Mouse (Mus musculus): ENCODE data around the gene Slc16a1.
A peak's percentile ranks its signal among the peaks of the same experiment; 100 is the strongest.
"Not testable (repeated sequence)": the region's sequence is repeated elsewhere in the genome, so short reads cannot be mapped to it uniquely, and the experiment has no call there.

Gene Slc16a1

DNA sequence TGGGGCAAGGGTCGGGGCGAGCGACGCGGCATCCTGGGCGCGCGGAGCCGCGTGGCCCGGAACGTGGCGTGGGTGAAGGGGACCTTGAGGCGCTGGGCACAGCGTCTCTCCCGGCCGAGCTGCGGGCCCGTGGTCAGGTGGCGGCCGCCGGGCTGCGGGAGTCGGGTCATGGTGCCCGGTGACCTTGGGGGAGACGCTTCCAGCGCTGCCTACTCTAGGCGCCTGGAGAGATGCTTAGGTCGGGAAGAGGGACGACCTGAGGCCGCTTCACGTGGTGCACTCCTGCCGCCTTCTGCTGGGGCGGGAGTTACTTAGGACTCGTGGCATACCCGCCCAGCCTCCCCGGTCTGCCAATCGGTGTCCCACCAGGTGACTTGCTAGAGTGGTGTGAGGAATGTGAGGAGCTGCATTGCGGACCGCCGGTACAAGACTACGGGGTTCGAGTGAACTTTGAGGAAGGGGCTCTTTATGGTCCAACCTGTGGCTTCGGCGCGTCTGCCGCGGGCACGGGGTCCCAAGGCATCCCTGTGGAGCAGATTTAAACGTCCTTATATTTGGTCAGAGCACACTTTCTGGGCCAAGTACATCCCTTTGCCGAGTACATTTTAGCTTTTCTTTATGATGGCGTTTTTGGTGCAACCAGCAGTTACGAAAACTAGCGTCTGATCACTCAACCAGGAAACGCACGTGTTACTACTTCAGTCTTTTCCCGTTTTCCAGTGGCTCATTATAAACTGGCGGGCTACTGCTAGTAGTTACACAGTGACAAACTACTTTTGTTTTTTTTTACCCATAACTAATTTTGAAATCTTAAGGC is 672 bp downstream of the Slc16a1 start:
- peak; percentile 39 to 61 for DNase-seq (ENCODE audit: low spot score in 2 of 2)

GRCm38 (mm10) chr3:104639749-104640368 is 1.4 kb downstream of the Slc16a1 start:
- no peak for DNase-seq (ENCODE audit: low spot score in 2 of 2)

DNA sequence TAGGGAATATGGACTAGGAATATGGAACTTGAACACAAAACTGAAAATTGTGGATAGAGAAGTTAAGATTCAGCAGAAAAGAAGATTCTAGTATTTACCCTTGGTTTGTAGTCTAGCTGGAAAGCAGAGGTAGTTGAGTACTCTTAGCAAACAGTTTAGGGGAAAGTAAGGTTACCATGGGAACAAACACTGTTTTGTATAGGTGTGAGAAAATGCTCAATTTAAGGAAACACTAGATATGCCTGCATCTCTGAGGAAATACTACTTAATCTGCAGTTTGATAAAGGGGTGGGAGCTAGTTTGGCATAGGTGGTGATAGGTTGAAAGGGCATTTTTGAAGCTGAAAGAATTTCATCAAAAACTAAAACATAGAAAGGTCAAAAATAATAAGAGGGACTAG is 2.4 kb downstream of the Slc16a1 start:
- no peak for DNase-seq (ENCODE audit: low spot score in 2 of 2)

DNA sequence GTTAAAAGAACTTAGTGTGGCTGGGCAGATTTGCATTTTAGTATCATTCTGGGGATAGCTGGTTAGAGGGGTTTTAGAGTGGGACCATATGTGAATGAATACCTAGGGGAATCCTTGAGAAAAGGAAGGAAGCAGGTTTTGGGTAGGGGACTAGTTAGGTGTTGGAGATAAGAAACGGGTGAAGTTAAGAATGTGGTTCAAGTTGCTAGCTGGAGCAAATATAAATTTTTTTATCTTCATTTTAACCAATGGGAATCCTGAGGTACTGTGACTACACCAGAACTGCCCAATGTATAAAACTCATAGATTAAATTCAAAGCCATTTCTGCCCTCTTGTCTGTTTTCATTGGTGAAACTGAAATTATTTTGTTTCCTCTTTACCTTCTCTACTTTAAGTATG is 2.8 kb downstream of the Slc16a1 start:
- no peak for DNase-seq (ENCODE audit: low spot score in 2 of 2)

- DNase-seq (ENCODE audit: low spot score in 2 of 2) = no peak
Observed at GRCm38 (mm10) chr3:104643113-104643512, 4.6 kb downstream of the Slc16a1 start.

- DNase-seq (ENCODE audit: low spot score in 2 of 2) = peak in 1 of 2 experiments; percentile 29
Observed at GRCm38 (mm10) chr3:104643810-104644270, 5.4 kb downstream of the Slc16a1 start.

GRCm38 (mm10) chr3:104644371-104644770 is 5.9 kb downstream of the Slc16a1 start:
- DNase-seq (ENCODE audit: low spot score in 2 of 2) = no peak

DNA sequence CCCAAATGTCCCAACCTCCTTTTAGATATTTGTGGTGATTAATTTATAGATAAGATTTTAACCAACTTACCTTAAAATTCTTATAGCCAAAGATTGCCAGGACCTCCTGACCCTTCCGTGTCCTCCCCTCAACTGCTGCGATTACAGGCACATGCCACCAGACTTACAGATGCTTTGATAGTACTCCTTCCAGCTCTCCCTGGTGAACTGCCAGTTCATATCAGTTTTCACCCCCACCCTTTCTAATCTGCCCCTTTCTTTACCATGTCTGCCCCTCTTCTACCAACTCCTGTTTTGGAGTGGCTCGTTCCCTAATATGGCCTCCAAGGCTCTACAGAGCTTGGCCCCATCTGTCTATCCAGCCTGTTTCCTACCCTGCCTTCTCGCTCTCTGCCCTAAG is 15.8 kb downstream of the Slc16a1 start:
- no peak for DNase-seq (ENCODE audit: low spot score in 2 of 2)

DNA sequence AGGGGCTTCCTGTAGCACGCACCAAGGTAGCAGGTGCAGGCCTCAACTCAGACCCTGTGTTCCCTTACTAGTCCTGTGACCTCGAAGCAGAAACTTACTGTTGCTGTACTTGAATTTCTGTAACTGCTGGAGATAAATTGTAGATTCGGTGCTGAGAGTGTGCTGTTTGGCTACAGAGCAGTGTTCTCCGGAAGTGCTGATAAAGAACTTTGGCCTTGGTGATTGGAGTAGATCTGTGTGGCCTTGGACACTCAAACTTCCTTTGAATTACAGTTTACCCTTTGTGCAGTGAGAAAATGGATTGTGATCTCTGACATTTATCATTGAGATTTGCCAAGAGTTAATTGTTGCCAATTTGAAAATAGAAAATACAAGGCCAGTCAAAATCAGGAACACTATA is 16.5 kb downstream of the Slc16a1 start:
- no peak for DNase-seq (ENCODE audit: low spot score in 2 of 2)

GRCm38 (mm10) chr3:104658706-104659105 is 20.2 kb downstream of the Slc16a1 start:
- DNase-seq (ENCODE audit: low spot score in 2 of 2) = no peak

DNA sequence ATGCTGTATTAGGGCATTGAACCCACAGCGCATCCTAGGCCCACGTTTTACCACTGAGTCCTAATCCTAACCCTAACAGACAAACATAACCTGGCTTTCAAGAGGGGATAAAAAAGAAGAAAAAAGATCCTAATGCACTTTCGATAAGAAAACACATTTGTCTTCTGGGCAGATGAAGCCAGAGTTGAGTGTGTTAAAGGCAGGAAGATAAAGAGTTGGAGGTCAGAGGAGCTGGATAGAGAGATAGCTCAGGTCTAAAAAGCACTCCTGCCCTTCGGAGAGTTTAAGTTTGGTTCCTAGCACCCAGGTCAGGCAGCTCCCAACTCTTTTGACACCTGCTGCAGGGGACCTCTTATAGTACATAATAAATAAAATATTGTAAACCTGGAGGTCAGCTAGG is 21.3 kb downstream of the Slc16a1 start:
- DNase-seq (ENCODE audit: low spot score in 2 of 2) = no peak

DNA sequence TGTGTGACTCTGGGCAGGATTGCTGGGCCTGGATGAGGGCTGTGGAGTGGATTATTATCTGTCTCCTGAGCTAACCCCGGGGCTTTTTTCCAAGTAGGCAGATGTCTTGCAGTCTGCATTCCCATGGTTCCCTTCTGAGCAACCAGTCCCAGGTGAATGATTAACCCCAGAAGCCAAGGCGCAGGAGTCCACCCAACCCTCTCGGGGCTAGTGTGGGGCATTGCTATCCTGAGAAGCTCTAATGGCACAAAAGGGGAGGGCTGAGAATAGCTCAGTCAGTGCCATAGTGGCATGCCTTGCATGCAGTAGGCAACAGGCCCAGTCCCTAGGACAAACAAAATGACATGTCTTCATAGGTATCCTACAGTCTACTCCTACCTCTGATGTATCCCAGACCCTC is 22.1 kb downstream of the Slc16a1 start:
- DNase-seq (ENCODE audit: low spot score in 2 of 2) = no peak

- DNase-seq (ENCODE audit: low spot score in 2 of 2) = no peak
Observed at GRCm38 (mm10) chr3:104662007-104662406, 23.5 kb downstream of the Slc16a1 start.

DNA sequence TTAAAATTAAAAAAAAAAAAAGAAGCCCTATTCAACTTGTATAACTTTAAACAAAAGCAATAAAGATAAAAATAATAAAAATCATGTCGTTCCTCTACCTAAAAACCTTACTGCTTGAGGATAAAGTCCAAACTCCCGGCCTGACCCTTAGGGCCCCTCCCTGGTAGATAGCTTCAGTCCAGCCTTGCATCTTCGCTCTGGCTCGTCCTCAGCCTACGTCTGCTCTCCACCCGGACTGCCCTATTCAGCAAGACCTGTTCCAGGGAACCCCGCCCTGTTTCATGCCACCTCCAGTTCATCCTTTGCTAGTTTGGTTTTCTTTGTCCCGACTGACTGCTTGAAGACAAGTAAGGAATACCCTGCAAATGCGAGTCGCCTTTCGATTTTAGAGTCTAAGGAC is 24.5 kb downstream of the Slc16a1 start:
- DNase-seq (ENCODE audit: low spot score in 2 of 2) = no peak

DNA sequence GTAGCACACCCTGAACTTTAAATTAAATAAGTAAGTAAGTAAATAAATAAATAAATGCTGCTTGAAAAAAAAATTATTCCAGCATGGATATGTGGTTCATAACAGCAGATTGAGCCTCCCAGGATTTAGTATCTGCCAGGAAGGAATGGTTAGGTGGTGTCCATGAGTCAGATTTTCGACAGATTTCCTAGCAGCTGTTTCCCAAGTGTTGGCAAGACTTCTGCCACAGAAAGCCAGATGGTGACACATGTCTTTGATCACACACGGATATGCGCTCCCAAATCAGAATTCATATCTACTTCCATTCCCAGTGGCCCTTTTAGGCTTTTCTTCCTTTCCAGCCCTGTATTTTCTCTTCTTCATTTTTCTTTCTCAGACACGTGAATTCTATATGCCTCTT is 28.5 kb downstream of the Slc16a1 start:
- DNase-seq (ENCODE audit: low spot score in 2 of 2) = no peak

GRCm38 (mm10) chr3:104667451-104667850 is 29.0 kb downstream of the Slc16a1 start:
- no peak for DNase-seq (ENCODE audit: low spot score in 2 of 2)

DNA sequence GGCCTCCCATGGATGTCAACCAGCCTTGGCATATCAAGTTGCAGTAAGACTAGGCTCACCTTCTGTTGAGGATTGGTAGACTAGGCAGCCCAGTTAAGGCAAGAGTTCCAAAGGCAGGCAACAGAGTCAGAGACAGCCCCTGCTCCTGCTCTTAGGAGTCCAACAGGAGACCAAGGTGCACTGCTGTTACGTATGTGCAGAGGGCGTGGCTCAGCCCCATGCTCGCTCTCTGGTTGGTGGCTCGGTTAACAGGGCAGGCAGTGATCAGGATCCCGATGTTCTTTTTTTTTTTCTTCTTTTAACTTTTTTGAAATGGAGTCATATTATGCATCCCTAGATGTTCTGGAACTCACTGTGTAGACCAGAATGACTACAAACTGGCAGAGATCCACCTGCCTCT is 30.5 kb downstream of the Slc16a1 start:
- DNase-seq (ENCODE audit: low spot score in 2 of 2) = no peak

DNA sequence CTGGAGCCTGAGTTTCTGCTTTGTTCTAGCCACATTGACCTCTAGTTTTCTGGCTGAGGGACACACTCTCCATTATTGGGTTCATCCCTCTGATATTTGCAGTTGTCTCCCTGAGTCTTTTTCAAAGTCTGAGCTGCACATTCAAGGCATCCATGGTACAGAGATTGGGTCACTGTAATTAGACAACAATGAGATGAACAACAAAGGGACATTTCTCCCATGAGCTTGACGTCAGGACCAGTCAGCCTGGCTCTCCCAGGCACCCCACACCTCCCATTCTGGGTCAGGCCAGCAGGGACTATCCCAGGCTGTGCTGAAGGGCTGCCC is 31.4 kb downstream of the Slc16a1 start:
- no peak for DNase-seq (ENCODE audit: low spot score in 2 of 2)

DNA sequence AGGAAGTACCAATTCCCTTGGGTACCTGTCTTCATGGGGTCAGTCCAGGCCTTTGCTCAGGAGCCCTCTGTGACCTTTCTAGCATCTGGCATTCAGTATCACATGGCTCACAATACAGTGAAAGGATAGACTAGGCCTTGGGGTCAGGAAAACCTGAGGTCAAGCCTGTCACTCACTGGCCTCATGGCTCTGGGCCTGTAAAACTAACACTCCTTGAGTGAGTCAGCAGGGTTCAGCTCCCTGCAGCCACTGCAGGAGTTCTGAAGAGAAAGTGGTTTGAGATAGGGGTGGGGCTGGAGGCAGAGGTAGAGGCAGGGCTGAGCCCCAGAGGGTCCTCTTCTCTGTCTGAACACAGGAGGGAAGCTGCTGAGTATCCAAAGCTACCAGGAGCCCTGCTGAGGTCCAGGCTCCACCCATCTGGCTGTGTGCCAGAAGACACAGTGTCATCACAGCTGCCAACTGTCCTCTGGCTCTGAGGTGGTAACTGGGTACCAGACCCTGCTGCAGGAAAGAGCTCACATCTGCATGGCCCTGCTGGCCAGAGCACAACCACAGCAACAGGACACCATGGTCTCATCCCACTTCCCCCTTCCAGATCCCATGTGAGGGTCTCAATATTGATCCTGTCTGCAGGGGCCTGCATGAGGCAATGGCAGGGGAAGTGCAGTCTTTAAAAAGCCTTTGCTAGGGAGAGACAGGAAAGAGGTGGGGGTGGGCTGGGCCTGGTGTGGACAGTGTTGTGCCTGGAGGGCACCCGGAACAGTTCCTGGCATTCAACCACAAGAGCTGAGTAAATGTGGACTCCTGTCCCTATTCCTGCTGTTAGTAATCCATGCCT is 31.9 kb downstream of the Slc16a1 start:
- not testable (repeated sequence) for DNase-seq (ENCODE audit: low spot score in 2 of 2)

- no peak for DNase-seq (ENCODE audit: low spot score in 2 of 2)
Observed at GRCm38 (mm10) chr3:104671543-104671942, 33.1 kb downstream of the Slc16a1 start.

- no peak for DNase-seq (ENCODE audit: low spot score in 2 of 2)
Observed at GRCm38 (mm10) chr3:104672041-104672440, 33.6 kb downstream of the Slc16a1 start.

GRCm38 (mm10) chr3:104673642-104674328 is 35.3 kb downstream of the Slc16a1 start:
- DNase-seq (ENCODE audit: low spot score in 2 of 2) = no peak

All from urinary bladder, postnatal 4 days (tissue).